Mouse (Mus musculus) right cerebral cortex, postnatal 4 days (tissue): Measurements from ENCODE around the gene Hsf2.
"Not testable (repeated sequence)": the region's sequence is repeated elsewhere in the genome, so short reads cannot be mapped to it uniquely, and the experiment has no call there.

Experiments
- DNase-seq: peaks from one replicate; pipeline ENCODE4 v3.0.0-alpha.2; 2022

Hsf2 gene

DNA sequence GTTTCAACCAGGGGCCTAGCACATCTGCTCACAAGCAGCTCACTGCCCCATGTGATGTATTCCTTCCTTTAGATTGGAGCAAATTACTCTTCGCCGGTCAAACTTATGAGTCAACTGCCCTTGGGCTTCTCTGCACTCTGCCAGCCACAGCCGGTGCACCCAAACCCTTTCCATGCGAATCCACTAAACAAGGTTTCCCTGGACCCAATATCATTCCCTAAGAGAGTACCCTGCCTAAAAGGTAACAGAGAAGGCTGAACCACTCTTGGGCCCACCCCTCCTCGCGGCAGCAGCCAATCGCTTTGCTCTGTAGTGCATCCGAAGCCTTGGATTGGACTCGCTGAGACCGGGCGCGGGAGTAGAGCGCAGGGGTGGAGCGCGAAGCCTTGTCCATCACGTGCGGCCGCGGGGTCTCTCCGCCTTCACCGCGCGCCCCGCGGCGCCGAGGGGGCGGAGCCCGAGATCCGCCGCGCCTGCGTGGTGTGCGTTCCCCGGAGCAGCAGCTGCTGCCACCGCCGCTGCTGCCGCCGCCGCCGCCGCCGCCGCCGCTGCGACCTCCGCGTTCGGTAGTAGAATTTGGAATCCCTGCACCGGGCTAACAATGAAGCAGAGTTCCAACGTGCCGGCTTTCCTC, at the start of gene Hsf2:
Gene Hsf2 (plus strand): TSS at position 478 of the 634 bp plus-strand sequence.
- DNase-seq: peak; percentile 93

DNA sequence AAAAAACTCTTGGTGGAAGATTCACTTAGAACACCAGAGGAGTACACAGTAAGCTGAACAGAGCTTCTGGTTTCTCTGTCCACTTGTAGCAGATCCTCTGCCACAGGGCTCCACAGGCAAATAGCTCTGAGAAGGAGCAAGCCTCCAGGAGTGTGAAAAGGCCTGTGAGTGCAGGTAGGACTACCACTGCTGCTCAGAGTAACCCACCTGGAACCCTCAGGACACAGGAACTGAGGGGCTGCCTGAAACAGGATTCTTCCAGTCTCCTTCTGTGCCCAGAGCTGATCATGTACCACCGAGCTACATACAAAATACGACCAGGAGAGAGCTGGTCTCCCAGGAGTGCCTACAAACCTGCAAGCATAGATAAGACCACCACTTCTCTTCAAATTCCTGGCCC, 48.3 kb upstream of the Hsf2 start:
- no peak for DNase-seq

DNA sequence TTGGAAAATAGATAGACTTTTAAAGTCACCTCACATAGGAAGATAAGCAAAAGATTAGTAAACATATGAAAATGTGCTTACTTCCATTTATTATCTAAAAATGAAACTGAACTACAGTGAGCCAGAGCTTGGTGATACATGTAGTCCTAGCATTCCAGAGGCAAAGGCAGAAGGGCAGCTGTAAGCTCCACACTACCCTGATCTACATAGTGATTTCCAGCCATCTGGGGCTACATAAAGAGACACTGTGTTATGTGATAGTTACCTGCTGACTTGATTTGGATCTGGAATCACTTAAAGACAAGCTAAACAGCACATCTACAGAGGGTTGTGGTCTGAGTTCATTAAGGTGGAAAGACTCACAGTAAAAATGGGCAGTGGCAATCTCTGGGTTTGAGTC, 45.1 kb upstream of the Hsf2 start:
- no peak for DNase-seq

DNA sequence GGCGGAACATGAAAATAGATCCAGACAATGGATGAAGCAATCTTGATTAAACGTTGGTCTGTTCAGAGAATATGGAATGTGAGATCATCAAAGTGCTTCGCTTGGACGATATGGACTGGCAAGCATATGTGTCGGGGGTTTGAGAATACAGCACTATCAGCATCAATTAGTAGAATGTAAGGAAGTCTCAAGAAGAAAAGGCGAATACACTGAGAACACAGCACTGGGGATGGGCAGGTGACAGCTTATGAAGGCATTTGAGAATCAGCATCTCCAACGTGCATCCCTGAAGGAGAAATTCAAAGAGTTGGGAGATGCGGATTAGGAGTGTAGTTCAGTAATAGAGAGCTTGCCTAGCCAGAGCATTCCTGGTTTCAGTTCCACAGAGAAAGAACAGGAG, 41.8 kb upstream of the Hsf2 start:
- no peak for DNase-seq

DNA sequence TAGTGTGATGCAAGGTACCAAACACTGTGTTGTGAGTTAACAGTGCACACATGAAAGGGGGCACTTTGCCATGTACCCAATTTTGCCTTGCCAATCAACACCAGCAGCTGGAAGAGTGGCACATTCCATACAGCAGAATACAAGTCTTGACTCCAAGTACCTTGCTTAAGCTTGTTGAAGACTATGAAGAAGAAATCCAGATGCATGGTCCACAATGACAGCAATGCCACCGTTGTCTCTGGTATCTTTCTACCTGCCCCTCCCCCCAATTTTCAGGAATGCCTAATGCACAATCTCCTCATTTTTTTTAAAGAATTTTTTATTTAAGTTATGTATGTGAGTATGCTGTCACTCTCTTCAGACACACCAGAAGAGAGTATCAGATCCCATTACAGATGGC, 40.5 kb upstream of the Hsf2 start:
- no peak for DNase-seq

DNA sequence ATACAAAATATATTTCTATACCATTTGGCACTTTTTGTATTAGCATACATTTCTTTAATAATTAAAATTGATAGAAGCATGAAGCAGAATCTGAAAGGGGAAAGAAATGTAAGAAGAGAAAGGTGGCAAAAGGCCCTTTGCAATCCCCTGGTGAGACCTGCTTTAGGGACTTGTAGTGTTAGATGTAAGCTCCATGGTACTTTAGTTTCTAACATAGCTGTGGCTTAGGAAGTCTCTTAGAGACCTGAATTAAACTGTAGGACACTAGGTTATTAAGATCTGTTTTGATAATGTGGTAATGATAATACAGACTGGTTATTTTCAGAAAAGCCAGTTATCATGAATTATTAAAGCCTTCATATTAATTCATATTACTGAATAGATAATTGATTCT, 38.5 kb upstream of the Hsf2 start:
- no peak for DNase-seq

DNA sequence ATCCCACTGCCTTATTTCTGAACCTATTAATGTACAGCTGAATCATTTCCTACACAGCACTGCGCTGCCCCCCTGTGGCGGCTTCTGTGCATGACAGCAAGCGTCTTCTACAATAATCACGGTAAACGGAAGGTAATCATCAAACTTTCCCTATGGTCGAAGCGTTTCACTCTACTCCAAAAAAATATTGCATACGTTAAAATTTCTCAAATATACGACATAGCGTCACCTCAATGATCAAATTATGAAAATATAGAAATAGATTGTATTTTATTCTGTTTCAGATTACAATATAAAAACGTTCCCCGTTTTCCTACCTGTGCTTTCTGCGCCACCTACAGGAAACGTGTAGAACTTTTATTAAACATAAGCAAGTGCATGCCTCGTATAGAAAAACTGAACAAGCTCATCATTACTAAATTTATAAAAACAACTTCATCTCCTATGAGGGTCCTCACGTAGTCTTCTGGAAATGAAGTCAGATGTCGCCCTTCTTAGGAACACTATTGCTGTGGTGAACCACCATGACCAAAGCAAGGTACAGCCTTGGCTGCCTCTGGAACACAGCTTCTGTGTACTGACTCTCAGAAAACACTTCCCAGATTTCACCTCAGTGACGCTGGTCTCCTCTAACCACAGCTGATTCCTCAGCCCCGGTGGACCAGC, 38.0 kb upstream of the Hsf2 start:
- peak; percentile 92 for DNase-seq

DNA sequence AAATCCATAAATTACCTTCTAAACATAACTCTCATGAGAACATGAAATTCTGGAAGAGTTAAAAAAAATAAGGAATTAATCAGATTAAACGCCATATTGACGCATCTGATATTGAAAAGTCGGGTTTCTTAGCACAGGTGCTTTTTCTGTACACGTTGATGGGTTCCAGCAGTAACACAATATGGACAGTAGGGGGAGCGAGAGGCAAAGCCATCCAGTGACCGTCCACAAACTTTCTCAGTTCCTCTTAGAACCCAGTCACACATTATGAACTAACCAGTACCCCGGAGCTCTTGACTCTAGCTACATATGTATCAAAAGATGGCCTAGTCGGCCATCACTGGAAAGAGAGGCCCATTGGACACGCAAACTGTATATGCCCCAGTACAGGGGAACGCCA, 22.9 kb upstream of the Hsf2 start:
- DNase-seq: not testable (repeated sequence)

DNA sequence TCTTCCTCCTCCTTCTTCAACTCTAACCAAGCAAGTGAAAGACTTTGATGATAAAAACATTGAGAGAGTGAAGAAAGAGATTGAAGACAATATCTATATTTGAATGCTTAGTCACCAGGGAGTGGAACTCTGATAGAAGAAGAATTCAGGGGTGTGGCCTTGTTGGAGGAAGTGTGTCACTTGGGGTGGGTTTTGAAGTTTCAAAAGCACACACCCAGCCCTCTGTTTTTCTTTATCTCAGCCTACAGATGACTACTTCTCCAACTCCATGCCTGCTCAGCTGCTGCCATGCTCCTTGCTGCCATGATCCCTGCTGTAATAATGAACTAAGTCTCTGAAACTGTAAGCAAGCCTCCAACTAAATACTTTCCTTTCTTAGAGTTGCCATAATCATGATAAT, 20.4 kb upstream of the Hsf2 start:
- DNase-seq: no peak

DNA sequence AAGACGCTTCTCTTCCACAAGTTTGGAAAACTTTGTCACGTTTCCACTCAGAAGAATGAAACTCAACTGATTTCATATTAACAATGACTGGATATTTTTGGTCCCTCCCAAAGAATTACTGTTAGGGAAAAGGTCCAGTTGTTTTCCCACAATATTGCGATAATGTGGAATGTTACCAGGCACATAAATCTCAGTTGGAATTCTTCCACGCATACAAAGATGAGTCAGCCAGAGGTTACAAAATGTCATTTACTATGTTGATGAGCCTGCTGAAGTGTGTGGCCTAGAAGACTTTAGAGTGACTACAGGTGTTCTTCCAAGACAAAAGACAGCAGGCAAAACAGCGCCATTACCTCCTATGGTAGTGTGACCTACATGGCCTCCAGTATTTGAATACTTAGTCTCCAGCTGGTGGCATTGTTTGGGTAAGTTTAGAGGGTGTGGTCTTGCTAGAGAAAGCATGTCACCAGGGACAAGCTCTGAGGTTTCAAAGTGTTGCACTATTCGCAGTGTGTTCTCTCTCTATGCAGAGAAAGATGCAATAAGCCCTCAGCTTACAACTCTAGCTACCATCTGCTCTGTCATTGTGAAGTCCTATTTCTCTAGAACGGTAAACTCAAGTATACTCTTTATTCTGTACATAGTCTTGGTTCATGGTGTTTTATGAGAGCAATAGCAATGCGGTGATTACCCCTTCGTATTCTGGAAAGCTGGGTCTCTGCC, 8.9 kb upstream of the Hsf2 start:
- no peak for DNase-seq

DNA sequence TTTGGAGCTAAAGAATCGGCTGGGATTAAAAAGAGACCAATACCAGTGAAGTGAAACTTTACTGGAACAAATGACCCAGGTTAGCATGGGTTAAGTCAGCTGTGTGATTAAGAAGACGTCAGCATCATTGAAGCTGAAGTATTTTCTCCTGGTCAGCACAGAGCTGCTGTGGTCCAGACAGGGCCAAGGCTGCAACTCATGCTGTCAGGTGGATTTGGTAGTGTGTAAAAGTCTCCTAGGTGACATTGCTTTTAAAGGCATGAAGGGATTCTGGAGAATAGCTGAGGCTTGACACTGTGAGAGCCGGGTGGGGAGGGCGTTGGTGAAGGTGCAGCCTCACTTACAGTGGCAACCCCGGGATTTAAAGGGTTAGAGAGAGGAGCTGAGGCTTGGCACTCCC, 4.5 kb upstream of the Hsf2 start:
- DNase-seq: no peak

DNA sequence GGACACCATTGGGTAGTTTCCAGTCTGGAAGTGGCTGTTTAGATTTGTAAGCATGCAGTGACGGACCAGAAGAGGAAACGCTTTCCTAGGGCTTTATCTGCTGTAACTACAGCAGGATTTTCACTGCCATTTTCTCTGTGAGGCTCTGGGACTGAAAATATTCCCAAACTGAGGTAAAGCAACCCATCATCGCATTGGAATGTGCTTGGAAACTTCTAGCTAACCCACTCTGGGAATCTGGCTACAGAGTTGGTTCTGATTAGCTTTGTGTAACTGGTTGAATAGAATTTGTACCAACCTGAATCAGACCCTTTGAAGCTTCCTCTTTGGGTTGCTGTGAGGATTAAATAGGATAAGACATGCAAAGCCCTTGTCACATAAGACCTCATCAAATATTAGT, 1.4 kb upstream of the Hsf2 start:
- DNase-seq: no peak

DNA sequence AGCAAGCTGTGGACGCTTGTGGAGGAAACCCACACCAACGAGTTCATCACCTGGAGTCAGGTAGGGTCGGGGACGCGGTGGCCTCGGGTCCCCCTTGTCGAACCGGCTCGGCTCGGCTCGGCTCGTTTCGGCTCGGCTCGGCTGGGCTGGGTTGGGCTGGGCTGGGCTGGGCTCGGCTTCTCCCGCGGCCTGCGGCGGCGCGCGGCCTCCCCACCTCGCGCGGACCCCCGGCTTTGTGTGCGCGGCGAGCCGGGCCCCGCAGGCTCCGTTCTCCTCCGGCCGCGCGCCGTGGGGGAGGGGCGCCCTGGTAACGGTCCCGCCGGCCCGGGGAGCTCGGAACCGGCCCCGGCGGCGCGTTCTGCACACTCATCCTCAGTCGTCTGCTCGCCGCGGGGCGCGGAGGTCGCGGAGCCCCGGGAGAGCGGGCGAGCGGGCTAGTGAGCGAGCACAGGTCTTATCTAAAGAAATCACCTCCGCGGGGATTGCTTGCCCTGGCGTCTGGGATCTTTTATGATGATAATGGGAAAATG, 422 bp downstream of the Hsf2 start:
- peak; percentile 77 for DNase-seq

DNA sequence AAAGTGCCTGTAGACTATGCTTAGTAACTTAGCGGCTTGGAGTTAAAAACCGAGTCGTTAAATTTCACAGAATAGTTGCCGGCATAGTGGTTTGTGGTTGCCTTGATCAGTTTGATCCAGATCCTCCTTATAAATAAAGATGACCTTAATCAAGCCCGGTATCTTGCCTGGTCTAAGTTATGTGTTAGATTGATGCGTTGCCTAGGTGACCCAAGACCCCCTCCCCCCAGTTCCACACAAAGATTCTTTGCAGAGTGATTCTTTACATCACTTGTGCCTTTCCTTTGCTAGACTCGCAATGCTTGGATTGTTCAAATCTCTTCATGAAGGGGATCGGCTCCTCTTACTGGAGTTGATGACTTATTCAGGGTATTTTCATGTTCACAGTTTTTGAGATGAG, 1.0 kb downstream of the Hsf2 start:
- no peak for DNase-seq

DNA sequence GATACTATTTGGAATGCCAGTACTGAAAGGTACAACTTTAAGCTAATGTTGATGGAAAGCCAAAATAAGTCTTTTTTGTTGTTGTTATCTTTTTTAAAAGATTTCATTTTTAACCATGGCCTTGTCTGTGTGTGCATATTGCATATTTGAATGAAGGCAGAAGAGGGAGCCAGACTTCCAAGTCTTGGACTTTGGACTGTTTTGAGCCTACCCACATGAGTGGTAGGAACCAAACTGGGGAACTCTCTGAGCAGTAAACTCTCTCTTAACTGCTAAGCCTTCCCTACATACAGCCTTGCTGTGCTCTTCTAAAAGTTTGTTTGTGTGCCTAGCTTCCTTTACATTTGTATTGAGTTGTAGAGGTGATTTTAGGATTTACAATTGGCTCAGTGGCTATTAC, 2.4 kb downstream of the Hsf2 start:
- DNase-seq: no peak

DNA sequence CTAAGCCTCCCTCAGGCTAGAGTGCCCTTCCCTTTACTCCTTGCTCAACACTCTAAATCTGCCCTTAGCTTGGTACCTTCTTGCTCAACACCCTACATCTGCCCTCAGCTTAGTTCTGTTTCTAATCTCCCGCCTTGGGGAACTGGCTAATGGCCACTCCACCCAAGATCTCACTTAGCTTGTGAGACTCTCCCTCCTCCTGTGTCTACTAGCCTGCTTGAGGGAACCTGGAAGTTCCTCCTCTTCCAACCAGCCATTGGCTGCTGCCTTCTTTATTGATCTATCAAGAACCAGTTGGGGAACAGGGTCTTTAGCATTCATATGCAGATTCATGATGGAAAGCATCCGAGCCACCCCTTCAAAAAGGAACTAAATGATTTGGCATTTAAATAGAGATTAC, 5.9 kb downstream of the Hsf2 start:
- no peak for DNase-seq

DNA sequence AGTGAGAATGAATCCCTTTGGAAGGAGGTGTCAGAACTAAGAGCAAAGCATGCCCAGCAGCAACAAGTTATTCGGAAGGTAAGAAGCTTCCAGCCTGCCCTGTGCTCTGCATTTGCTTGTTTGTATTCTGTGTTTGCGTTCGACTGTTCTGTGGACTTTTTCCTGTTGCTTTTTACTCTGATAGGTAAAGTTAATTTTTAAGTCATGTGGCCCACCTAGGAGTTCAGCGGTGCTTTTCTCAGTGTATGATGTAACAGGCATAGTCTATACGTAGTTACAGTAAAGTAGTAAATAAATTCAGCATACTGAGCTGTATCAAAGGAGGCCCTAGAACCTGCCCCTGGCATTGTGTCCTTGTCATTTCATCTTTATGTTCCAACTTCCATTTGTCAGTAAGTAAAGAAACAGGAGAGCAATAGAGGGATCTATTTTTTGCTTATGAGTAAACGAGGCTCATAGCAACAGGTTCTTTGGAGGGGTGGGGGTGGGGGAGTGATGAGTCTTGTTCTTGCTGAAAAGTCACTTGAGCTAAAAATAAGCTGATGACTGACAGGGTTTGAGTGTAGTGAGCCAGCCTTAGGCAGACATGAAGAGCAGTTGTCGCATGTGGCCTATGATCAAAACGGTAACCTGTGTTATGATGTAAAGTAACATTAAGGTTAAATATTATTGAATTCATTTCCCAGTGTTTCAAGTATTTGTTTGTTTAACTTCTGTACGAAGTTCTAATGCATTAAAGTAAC, 13.4 kb downstream of the Hsf2 start:
- no peak for DNase-seq

DNA sequence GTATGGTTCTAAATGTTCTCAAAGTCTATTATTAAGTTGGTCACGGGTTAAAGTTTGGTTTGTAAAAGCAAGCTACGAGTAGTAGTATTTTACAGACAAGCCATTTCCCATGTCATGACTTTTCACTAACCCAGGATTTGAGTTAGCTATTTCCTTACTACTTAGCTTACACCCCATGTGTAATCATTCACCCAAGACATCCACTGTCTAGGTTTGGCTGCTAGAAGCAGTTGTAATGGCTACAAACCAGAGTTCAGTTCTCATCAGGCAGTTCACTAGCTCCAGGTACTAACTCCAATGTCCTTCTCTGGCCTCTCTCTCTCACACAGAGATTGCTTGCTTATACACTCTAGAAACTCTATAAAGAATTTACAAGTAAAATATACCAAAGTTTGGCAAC, 28.4 kb downstream of the Hsf2 start:
- DNase-seq: no peak

DNA sequence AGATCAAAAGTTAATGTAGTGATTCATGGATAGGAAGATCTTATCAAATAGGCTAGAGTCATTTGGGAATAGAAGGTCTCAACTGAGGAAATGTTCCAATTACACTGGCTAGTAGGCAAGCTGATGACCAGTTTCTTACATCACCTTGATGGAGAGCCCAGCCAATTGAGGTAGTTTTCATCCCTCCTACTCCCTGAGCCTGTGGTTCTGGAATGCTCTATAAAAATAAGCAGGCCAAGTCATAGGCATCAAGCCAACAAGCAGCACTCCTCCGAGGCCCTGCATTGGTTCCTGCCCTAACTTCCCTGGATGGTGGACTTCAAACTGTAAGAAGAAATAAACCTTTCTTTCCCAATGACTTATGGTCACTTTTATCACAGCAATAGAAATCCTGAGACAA, 29.1 kb downstream of the Hsf2 start:
- DNase-seq: no peak

DNA sequence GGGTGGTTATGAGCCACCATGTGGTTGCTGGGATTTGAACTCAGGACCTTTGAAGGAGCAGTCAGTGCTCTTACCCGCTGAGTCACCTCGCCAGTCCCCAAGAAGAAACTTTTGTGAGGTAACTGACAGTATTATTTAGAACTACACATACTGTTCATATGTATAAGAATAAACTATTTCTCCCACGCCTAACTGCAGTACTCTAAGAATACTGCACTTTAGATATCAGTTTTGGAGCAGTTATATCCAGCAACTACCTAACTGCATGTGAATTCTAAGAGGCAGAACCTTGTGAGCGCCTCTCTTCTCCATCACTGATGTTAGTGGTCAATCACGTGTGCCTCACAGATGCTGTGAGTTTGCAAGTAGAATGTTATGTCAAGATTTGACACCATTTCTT, 40.3 kb downstream of the Hsf2 start:
- no peak for DNase-seq

DNA sequence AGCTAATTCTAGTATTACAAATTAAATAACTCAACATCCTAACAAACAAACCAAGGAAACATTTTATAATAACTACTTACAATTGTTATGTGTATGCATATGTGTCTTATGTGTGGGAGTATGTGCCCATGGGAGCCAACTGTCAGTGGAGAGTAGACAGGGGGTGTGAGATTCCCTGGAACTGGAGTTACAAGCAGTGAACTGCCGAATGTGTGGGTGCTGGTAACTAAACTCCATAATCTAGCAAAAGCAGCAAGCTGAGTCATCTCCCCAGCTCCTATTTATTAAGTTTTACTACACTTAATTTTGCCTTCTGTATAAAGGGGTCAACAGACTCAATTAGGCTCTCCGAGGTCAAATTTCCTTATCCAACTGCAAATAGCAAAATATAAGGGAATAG, 44.9 kb downstream of the Hsf2 start:
- DNase-seq: no peak

DNA sequence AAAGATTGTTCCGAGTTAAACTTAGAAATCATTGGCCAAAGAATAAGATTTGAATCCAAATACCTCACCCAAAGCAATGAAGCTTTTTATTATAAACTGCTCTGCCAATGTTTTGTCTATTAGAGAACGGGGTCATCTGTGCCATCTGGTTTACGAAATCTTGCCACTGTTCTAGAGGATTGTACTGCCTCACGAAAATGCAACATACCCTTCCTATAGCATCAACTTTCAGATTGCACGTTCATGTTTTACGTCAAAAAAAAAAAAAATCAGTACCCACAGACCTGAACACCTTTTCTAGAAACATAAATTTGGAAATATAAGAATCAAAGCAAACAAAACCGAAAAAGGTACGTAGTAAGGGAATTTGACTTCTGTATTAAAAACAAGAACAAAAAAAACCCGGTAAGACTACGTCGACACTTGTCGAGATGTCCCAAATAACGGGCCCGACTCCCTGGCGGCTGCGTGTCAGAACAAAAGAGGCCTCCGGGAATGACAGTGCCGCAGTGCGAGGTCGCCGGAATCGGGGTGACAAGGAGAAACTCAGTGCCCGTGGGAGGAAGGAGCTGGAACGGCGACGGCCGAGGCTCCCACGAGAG, 45.5 kb downstream of the Hsf2 start:
- DNase-seq: no peak
